Mouse (Mus musculus) urinary bladder, postnatal 25 days (tissue): ENCODE measurements around the gene Fndc4.

Experiments
- DNase-seq: peaks from one replicate; pipeline ENCODE4 v3.0.0; 2022; ENCODE audit warnings: low spot score

Fndc4 gene

DNA sequence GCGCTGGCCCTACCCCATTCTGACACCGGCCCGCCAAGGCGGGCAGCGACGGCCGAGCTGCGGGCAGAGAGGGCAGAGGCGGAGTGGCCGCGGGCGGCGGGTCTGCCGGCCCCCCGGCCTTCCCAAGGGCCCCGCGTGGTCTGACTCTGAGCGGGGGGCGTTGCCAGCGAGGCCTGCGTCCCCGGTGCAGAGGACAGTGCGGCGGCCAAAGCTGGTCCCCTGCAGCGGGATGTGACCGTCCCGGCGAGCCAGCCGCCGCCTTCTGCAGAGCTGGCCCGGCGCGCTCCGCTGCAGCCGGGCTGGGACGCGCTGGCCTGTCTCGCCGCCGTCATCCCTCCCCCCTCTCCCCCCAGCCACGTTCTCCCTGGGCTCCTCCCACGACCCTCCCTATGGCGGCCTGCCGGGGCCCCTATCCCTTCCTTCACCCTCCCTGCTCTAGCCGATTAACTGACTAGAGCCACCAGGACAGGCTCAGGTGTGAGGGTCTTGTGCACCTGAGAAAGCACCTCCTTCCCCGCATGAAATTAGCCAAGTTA, at the start of gene Fndc4:
TSS of gene Fndc4 (minus strand) at position 475 of the 536 bp plus-strand sequence.
- peak; percentile 11 for DNase-seq

DNA sequence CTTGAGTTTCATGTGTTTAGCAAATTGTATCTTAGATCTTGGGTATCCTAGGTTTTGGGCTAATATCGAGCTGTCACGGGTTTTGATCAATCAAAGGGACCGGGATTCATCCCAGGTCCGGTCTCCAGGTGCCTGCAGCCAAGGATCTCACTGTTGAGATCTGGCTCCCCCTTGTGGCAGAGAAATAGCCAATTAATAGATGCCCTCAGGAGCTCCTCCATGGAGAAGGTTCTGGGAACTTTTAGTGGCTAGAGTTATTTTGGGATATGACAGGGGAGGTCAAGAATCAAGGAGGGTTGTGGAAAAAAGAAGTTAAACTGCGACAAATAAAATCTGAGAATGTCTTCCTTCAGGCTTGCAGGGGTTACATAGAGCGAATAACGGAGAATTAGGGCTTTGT, 32.4 kb upstream of the Fndc4 start:
- peak; percentile 55 for DNase-seq

DNA sequence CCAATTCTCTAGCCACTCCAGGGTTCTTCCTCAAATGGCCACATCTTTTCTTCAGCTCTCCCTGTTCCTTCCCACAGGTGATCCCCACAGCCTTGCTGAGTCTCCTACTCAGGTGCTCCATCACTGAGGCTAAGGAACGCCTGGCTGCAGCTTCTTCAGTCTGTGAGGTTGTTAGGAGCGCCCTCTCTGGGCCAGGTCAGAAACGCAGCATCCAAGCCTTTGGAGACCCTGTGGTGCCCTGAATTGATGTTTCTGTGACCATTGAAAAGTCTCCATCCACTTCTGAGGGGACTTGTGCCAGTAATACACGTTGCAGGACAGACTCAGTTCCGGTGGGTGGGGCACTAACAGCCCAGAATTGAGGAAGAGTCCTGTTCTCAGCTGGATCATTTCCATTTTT, 31.0 kb upstream of the Fndc4 start:
- no peak for DNase-seq

DNA sequence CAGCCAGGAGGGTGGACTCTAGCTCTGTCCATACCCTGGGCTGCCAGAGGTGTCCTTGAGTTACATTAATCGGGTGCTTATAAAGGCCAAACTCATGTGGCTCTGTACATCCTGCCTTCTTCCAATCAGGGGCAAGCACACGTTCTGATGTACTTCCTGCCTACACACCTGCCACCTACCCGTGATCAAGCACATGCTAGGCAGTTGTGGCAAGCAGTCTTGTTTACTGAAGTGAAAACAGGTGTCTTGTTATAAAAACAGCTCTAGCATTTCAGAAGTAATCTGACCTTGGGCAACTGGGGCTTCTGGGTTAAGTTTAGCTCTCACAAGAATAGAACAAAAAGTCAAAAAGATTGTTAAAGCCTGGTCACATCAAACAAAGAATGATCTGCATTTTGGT, 28.2 kb upstream of the Fndc4 start:
- no peak for DNase-seq

DNA sequence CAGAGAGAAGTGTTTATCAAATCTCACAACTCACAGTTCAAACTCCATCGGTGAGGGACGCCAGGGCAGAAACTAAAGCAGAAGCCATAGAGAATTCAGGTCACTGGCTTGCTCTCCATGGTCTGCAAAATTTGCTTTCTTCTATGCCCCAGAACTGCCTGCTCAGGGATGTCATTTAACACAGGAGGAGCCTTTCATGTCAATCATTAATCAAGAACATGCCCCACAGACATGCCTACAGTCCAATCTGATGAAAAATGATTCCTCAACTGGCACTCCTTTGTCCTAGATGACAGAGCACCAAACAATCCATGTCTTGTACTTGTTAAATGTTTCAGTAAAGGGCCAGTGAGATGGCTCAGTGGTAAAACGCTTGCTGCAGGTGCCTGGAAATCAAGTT, 26.9 kb upstream of the Fndc4 start:
- DNase-seq, result no peak

DNA sequence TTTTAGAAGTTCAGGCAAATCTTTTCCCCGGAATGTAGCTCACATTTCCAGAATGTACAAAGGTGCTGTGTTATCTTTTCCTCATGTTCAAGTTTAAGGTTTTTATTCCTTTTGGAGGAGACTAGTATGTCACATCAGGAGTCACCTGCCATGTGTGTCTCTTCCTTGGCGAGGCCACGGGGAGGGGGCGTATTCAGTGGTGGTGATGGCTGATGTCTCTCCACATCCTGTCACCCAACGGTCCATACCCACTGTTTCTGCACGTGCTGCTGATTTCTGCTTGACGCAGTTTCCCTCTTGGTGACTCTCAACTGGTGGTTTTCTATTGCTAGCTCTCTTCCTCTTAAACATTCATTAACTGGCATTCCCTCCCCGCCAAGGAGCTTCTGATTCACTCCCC, 16.9 kb upstream of the Fndc4 start:
- DNase-seq, result no peak

DNA sequence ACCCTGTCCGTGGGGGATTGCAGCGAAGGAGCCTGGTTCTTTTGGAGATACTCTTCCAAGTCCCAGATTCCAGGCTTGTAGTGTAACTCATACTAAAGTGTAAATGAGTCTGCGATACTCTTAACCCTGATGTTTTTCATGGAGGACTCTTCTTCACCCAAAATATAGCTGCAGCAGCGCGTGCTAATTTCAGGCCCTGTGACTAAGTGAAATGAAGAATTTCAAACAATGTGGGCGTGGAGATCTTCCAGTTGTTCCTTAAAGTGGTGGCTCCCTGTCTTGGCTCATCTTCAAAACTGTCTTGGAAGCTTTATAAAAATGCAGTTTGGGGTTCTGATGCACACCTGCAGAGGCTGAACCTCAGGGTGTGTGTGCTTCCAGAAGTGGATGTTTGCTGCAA, 7.2 kb upstream of the Fndc4 start:
- DNase-seq, result no peak

DNA sequence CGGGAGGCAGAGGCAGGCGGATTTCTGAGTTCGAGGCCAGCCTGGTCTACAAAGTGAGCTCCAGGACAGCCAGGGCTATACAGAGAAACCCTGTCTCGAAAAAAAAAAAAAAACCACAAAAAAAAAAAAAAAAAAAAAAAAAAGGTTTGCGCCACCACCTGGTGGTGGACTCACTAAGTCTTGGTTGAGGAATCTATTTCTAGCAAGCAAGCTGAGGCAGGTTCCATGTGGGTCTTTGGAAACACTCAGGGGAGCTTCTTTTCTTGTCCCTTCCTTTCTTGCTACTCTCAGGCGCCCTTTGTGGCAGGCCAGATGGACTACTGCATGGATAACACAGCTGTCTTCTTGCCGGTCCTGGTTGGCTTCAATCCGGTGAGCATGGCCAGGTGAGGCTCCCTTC, 6.0 kb upstream of the Fndc4 start:
- no peak for DNase-seq

DNA sequence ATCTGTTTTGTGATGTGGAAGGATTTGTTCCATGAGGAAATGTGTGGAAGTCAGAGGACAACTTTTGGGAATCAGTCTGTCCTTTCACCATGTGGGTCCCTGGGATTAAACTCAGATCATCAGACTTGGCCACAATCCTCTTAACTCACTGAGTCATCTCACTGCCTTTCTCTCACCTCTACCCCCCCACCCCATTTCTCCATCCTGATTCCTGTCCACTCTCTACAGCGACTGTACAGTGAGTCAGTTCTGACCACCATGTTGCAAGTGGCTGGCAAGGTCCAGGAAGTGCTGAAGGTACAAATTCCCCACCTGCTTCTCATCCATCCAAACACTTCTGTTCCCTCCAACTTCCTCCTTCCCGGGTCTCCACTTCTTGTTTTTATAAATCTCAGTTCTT, 2.6 kb upstream of the Fndc4 start:
- no peak for DNase-seq

DNA sequence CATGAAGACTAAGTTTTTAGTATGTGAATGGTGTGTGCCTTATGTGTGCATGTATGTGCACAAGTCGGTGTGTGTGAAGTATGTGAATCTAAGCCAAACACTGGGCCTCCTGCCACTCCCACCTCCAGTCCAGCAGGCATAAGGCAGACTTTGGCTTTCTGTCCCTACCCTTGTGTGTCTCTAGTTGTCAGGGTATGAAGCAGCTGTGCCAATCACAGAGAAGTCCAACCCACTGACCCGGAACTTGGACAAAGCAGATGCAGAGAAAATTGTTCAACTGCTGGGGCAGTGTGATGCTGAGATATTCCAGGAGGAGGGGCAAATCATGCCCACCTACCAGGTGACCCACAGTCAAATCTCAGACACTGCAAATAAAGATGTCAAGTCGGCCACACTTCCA, 2.1 kb upstream of the Fndc4 start:
- no peak for DNase-seq

DNA sequence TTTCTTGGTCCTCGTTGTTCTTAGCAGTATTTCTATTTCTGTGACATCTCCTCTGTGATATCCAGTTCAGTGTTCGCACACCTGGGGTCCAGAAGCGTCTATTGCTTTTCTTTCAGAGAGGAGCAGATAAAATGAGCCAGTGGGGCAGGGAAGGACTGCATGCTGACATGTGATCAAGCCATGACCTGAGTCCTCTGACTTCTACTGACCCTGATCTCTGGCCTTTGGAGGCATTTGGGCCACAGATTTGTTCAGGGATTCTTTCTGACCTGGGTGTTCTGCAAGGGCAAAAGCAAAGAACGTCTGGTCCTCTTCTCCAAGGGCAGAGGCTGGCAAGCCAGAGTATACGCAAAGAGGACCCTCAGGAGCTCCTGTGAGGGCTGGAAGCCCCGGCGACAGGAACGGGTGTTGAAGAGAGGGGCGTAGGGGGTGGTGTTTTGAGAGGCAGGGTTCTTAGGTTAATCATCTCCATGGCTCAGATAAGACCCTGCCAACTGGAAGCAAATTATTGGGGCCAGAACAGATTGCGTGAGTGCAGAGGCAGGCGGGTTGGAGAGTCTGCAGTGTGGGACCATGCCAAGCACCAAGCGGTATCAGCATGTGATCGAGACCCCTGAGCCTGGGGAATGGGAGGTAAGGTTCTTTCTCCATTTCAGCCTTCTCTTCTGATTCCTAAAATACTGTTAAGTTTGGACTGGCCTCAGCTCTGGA, 1.3 kb upstream of the Fndc4 start, which contains the start of gene Gckr:
TSS of gene Gckr (plus strand) at position 397 of the 711 bp plus-strand sequence.
- no peak for DNase-seq

DNA sequence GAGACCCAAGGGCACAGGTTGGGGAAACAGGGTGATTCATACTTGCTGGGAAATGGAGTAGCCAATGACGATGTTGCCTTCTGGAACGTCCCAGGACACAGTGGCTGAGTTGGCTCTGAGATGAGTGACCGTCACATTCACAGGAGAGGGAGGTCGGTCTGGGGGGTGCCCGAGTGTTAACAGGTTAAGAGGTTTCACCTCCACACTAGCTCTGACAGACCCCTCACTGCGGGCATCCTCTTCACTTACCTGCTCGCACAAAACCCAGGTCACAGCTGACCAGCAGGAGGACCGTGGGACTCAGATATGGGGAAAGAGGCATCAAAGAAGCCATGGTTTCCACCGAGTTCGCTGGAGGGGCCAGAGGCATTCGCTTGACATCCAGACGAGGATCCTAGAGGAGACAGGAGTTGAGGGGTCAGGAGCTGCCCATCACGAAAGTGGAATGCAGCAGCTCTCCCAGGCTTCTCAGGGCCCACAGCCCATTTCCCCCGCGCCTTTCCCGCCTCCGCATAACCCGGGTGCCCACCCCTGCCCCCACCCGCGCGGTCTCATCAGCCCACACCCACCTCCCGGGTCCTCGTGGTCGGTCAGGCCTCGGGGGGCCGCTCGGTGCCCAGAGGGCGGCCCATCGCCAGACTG, 795 bp downstream of the Fndc4 start:
- no peak for DNase-seq

DNA sequence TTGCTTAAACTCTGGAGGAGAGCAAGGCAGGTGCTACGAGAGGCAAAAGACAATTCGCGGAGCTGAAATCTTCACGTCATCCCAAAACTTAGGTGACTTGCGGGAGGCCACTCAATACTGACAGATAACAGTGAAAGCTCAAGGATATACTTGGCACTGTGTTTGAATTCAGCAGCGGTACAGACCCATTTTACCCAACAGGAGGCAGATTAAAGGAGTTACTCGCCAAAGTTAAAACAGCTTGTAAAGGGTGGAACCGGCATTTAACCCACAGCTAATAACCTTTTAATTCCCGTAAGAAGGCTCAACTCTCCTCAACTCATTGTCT, 4.6 kb downstream of the Fndc4 start:
- no peak for DNase-seq

DNA sequence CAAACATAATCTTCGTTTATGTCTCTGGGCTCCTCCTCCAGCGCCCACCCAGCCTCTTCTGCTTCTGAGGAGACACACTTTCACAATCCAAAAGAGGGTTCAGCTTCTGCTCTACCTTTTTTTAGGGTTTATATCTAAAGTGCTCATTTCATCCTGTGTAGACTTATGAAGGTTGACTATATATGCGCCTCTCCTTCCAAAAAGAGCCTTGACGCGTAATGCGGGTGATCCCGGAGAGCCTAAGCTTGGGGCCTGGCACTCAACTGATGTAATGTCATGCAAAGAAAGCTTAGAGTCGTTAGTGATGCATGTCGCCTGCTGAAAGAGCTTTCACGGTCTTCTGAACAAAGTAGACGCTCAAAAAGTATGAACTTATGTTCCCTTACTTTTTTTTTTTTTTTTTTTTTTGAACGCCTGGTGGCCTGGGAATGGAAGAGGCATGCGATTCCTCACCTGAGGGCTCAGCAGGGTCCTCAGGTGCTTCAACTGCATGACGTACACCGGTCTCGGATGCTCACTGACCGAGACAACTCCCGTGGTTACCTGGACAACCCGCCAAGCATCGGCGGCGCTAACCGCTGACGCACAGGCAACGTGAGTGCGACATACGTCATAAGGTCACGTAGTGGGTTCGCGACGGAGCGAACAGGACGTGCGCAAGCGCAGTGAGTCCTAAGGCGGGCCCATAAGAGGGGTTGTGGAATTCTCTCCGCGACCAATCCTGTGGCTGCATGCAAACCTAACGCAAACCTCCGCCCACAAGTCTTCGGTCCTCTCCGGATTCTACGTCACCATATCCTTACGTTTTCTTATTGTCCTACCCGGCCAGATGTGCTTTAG, 5.1 kb downstream of the Fndc4 start, which contains the start of gene Ift172:
TSS of gene Ift172 (minus strand) at position 596 of the 840 bp plus-strand sequence.
- DNase-seq, result peak; percentile 94

DNA sequence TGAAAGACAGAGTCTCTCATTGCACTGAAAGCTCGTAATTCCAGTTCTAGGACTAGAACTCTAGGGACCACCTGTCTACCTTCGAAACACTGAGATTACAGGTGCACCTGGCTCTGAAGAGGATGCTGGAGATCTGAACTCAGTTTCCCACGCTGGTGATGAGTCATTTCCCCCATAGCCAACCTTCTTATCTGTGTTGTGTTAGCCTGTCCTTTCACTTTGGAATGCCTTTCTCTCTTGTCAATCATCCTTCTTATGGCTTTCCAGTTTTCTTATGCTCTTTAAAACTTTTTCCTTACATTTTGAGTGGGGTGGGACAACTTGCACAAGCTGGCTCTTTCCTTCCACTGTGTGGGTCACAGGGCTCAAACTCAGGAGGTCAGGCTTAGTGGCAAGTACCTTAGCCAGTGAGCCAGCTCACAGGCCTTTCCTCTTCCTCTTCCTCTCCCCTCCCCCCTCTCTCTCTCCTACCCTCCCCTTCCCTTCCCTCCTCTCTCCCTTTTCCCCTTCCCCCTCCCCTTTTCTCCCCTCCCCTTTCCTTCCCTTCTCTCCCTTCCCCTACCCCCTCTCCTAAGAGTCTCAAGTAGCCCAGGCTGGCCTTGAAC, 6.2 kb downstream of the Fndc4 start:
- DNase-seq, result no peak

DNA sequence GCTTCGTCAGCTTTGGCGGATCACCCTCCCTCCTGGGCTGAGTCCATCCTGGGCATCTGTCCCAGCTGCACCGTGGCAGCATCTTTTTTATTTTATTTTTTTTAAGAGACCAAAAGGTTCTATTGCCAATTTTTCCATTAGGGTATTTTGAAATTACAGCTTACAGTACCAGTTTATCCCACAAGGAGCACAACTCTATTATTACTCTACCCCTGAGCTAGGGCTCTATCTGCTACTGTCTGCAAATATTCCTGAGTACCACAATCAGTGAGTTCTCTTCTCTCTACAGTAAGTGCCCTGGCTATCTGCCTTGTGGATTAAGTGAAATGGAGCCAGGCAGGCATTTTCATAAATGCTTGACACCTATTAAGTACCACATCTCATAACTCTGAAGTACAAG, 7.2 kb downstream of the Fndc4 start:
- DNase-seq, result no peak

DNA sequence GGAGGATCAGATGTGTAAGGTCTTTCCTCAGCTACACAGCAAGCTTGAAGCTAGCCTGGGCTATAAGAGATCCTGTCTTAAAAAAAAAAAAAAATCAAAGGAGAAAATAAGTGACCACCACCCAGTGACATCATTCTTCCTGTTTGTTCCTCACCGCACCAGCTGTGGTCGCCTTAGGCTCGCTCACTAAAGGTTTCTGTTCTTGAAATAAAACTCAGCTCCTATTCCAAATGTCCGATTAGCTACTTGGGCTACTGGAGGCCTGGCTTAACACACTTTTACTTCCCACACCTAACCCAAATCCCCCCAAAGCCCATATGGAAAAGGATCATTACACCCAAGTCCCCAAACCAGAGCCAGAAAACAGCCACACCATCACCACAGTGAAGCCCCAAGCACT, 7.7 kb downstream of the Fndc4 start:
- no peak for DNase-seq

DNA sequence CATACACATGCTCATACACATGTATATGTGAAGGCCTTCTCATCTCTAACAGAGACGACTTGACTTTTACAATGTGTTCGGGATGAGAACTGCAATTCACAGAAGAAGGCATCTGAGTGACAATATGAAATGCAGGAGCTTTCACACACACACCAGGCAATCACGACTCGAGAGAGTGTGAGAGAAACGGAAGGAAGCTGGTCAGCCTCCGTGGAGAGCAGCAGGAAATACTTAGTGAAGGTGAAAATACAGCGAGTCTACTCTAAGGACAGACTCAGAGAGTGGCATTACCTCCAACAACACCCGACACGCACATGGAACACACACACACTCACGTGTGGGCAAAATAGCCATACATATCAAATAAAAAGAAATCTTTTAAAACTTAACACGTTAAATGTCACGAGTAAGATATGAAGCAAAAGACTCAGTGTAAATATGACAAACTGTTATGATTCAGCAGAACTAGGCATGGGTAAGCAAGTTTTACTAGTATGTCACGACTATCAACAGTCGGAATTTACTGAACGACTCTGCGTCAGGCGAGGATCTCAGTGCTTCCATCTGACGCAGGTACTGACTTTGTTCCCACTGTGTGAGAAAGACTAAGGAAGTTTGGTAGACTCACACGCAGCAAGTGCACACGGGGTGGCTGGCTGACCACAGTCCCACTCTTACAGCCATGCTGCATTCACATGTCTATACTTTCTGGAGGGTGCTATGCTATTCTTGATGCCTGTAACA, 16.5 kb downstream of the Fndc4 start:
- no peak for DNase-seq

DNA sequence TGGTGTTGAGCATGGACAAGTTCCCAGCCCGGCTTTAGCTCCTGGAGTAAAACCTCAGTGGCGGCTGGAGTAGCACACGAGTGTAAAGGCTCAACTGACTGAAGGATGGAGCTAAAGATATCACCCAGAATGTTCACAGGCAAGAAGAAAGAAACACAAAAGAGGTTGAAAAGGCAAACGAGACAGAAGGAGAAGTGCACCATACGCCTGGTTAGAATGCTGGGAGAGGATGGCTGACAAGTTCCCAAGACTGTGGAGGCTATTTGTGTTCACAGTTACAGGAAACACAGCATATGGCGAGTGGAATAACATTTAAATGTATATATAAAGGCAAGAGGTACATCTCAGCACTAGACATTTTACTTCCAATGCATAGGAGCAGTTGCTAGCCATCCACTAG, 22.9 kb downstream of the Fndc4 start:
- DNase-seq, result no peak

DNA sequence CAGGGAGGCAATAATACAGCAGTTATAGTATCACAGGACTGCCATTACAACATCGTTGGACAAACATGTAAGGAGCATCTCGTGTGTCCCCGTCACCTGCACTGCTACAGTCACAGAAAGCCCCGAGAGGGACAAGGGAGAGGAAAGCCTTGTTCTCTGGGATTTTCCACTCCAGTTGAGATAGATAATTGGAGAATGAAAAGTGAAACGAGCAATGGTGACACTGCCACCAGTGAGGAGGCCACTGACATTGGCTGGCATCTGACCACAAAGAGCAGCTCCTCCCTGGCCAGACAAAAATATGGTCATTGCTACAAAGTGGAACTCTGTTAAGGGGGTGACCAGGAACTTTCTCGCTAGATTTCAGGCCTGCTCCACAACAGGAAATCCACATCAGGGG, 28.2 kb downstream of the Fndc4 start:
- no peak for DNase-seq

DNA sequence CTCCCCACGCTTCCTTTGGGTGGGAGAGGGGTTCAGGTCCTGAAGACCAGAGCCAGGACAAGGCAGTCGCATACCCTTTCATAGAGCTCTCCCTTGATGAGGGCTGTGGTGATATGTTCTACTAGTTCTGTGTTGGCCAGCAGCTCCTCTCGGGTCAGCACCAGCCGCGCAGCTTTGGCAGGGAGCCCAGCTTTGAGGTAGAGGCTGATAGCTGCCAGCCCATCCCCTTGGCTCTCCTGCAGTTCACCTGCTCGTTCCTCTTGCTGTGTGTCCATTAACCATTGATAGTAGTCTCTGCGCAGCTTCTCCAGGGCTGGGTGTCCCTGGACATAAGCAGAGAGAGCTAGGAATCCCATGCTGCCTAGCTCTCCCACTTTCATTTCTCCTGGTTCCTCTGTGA, 29.8 kb downstream of the Fndc4 start:
- no peak for DNase-seq

DNA sequence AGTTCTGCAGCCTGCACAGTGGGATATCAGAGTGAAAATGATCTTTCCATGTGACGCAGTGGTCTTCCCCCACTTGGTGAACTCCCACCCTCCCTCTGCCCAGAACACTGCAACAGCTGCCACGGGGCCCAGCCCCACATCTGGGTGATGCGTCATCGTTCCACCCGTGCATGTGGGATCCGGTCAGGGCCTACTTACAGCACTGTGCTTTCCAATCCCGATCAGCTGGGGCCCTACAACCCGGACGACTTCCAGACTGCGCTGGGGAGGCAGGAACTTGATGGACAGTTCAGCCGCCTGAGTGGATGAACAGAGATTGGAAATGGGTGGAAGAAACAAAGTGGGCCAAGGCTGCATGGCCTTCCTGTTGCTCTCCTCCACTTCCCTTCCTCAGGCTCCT, 38.3 kb downstream of the Fndc4 start:
- DNase-seq, result no peak
